Mouse (Mus musculus) gastrocnemius, adult 18-20 months (tissue): Measurements from ENCODE around the gene Icam2. TPM values are rescaled to one million over a fixed set of nuclear protein-coding genes. Genes with fewer than 3 reads are reported as not detected.
A peak's percentile ranks its signal among the peaks of the same experiment; 100 is the strongest.
"Not testable (repeated sequence)": the region's sequence is repeated elsewhere in the genome, so short reads cannot be mapped to it uniquely, and the experiment has no call there.

Experiments used
- DNase-seq: peaks from one replicate; pipeline ENCODE4 v3.0.0; 2021; ENCODE audit warnings: low spot score
- long read RNA-seq, 2 experiments: library from polyadenylated mRNA; stranded (forward); transcript quantifications; one replicate each; pipeline ENCODE4 v2.0.0; 2021
- total RNA-seq, 2 experiments: library from RNA; stranded (reverse); gene quantifications; 2 replicates each; pipeline ENCODE4 v1.2.3; 2021

The Icam2 gene
- 1 to 10 TPM; 3.3 to 7.8 TPM for total RNA-seq
- long read RNA-seq, experiment 1, partial matches to known transcripts = 0 of 2 reads
- long read RNA-seq, experiment 1, other reads (novel, unspliced or antisense) = 0 of 2 reads
- long read RNA-seq, experiment 2 = 0 reads

- no peak for DNase-seq
These were observed at the start of gene Icam2 for GRCm38 (mm10) chr11:106387791-106388216. Gene Icam2 (minus strand): TSS chr11:106388075.

- DNase-seq = no peak
These were observed 49.7 kb upstream of the Icam2 start for GRCm38 (mm10) chr11:106437543-106437942.

DNA sequence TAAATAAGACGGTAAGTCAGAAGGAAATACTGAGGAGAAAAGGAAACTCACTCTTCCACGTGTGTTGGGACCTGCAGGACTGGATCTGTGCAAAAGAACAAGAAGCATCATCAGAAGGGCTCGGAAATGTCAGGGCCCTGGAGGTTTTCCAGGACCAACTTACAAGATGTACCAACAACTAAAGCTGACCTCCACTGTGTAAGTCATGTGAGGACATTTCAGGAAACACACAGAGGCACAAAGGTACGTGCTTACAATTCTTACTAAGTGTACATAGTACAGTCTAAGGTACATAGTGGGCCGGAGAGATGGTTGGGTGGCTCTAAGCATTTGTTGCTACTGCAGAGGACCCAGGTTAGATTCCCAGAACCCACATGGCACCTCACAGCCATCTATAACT lies 49.2 kb upstream of the Icam2 start:
- peak; percentile 21 for DNase-seq

DNA sequence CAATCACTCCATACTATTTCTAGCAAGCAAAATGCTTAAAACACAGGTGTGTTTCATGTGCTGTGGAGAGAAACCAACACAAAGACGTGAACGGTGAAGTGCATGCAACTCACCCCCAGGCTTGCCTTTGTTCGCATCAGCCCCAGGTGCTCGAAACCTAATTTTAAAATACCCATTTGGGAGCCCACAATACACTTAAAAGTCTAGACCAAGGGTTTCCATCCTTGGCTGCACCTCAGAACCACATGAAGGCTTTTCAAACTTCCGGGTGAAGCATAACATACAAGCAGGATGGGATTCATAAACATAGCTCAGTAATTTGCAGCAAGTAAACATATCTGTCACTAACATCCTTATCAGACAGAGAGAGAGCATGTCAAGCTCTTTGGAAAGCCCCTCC lies 42.5 kb upstream of the Icam2 start:
- DNase-seq = no peak

DNA sequence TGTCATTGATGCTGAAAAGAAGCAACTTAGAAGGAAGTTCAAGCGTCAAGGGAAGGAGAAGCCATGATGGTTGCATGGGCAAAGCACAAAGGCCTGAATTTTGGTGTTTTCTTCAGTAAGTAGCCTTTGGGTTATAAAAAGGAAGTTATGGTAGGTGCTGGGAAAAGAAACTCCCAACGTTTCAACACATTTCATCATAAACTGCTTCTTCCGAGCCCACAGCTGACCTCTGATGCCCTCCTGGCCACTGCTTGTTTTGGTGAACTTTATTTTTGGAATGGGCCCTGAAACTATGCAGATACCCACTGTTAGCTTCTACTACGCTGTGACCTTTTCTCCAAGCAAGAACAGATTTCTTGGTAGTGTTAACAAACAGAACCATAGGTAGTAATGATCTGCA lies 41.8 kb upstream of the Icam2 start:
- DNase-seq = no peak

- no peak for DNase-seq
These were observed 40.7 kb upstream of the Icam2 start for GRCm38 (mm10) chr11:106428556-106428955.

DNA sequence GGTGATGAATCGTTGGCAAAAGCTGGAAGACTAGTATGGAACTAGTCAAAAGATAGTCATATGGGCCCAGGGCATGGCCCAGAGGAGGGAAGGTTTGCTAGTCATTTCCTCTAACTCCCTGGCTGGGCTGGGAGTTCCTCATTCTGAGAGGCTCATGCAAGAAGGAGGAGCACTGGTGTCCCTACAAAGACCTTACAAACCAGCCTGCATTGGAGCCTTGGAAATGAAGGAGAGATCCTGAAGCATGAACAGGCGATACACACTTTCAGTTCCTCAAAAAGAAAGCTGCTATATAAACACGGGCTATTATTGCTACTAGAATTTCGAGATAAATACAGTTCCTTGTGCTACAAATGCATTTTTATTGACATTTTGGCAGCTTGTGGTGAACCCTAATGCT lies 40.2 kb upstream of the Icam2 start:
- peak; percentile 13 for DNase-seq

DNA sequence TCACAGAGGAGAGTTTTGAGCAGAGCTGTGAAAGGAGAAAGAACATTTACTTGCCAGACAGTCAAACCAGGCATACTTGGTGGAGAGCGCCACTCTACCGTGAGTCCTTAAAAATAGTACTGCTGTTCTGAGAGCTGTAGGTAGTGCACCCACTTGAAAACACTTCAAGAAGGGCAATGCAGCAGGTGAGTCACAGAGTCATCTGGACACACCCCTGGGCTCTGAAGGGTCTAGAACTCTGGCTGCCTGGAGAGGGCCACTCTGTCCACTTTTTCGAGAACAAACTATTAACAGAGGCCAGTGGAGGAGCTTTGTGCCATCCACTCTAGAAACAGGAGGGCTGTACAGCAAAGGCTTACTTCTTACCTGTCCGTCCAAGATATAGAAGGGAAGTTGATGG lies 38.6 kb upstream of the Icam2 start:
- DNase-seq = no peak

DNA sequence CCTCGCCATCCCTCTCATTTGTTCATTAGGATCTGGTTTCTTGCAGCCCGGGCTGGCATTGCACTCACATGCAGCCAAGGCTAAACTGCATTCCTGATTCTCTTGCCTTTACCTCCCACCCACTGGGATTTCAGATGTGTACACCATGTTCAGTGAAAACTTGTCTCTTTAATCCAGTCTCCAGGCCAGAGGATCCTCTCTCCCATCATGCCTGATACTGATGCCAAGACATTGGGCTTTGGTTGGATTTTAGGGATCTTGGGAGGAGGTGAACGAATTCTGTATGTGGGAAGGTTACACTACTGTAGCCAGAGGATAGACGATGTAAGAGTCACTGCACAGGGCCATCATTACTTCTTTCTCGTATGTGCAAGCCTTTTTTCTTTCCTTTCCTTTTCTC lies 37.3 kb upstream of the Icam2 start:
- DNase-seq = no peak

DNA sequence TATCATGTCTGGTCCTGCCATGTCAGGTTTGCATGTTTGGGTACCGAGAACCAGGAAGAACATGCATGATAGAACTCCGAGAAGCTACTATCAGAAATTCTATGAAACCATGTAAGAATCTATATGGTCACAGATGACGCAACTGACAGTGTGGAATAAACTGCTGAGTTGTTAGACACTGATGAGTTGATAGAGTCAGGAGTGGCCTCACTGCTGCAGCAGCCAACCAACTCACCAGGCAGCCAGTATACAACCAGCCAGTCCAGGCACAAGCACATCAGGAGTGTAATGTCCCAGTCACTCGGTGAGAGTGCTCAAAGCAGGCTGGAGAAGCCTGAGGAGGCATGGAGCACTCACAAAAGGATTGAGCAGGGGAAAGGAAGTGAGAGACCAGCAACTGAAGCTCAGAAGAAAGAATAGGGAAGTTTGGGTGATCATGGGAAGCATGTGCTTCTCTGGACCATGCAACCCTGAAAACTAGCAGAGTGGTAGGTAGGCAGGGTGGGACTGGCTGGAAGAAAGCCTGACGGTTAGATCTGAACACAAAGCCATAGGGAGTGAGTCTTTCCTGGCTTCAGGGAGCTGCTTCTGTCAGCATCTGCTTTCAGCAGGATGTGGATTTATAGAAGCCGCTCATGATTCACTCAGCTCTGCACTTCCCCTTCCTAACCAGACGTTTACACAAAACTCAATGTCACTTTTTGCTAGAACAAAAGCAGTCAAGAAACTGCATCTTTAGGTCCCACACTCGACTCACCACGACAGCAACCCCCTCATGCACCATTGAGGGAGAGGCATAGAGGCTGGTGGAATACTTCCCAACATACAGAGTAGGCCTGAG lies 31.6 kb upstream of the Icam2 start:
- no peak for DNase-seq

GRCm38 (mm10) chr11:106418622-106419196 lies 30.8 kb upstream of the Icam2 start:
- DNase-seq = peak; percentile 82

- no peak for DNase-seq
These were observed 30.0 kb upstream of the Icam2 start for GRCm38 (mm10) chr11:106417860-106418259.

- DNase-seq = no peak
These were observed 28.5 kb upstream of the Icam2 start for GRCm38 (mm10) chr11:106416331-106416730.

DNA sequence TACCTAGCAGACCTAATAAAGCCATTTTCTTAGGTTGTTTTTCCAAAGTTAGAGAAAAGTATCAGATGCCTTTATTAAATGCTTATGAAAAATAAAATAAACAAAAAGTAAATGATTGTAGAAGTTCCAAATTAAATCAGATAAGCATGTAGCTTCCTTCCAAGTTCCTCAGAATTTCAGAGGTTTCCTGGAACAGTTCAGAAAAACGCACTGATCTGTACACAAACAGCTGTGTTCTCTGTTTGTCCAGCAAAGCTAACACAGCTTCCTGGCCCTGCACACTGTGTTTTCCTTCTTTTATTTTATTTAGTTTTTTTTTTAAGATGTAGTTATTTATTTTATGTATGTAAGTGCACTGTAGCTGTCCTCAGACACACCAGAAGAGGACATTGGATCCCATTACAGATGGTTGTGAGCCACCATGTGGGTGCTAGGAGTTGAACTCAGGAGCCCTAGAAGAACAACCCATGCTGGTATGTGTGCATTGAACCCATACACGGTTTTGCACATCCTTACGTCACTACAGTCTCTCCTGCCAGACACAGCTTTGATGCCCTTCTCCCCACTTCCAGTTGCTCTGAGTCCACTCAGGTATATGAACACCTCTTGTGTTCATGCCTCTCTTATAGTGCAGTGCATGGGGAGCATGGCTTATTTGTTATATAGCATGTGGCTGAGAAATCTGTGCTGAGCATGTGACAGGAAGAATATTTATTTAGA lies 24.9 kb upstream of the Icam2 start:
- DNase-seq = no peak

- no peak for DNase-seq
These were observed 23.3 kb upstream of the Icam2 start for GRCm38 (mm10) chr11:106411157-106411556.

DNA sequence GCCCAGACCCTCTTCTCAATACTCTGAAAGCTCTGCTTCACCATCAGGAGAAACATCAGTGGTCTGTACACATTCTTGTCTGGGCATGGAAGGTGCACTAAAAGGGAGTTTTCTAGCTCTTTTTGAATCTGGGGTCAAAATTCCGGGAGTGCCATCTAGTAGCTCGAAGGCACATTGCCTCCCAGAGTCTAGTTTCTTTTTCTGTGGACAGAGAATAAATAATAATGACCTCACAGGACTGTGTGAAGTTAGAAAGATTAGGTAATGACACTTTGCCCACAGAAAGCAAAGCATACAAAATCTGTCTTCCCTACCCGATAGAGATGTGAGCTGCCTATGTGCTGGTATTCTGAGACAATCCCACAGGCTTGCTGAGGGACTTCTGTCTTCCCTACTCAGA lies 22.6 kb upstream of the Icam2 start:
- DNase-seq = no peak

GRCm38 (mm10) chr11:106410011-106410410 lies 22.1 kb upstream of the Icam2 start:
- no peak for DNase-seq

DNA sequence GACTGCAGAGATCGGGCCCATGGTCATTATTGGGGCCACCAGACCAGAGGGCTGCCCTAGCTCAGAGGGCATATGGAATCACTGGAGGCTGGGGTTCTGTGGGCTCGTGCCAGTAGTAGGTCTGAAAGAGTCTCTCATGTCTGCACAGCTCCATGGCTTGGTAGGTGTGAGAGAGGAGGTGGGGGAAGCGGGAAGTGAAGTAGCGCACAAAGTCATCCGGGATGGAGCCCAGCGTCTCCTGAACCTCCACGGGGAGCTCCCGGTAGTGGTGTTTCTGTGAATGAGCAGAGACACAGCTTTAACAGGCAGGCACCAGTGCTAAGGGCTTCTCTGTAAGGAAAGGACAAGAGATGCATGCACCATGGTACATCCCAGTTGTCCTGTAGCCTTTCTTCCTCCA lies 10.6 kb upstream of the Icam2 start:
- DNase-seq = no peak

DNA sequence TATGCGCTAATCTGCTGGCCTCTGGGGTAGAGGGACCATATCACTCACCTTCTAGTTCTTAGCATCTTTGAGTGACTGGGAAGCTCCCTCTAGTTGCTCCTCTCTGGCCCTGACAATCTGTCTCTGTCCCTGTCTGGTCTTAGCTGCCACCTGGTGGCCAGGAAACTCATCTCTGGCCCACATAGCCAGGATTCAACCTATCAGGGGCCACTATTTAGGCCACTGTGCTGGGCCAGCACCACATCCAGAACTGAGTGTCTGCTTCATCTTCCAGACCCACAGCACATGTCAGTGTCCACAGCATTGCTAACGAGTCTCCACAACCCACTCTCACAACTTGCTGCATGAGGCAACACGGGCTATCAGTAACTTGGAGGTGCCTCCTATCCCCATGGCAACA lies 9.8 kb upstream of the Icam2 start:
- no peak for DNase-seq

DNA sequence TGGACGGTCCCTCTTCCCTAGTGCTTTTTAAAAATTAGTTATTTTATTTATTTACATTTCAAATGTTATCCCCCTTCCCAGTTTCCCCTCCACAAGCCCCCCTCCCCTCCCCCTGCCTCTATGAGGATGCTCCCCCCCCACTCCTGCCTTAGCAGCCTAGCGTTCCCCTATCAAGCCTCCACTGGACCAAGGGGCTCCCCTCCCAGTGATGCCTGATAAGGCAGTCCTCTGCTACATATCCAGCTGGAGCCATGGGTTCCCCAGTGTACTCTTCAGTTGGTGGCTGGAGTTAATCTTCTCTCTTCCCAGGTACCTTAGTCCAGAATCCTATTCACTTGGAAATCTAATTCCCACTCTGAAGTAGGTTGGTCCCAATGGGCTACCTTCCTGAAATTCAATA lies 6.2 kb upstream of the Icam2 start:
- not testable (repeated sequence) for DNase-seq

DNA sequence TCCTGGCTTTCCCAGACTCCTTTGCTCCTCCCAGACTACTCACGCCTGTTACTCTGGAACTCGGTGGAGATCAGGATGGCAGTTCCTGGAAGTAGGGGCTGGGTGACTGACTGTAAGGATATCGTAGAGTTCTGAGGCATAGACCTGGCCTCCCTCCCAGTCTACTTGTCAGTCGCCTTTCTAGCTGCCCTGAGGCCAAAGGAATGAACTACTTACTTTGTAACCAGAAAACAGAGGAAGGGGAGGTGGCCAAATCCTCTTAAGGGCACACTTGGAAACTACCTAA lies 5.4 kb upstream of the Icam2 start:
- DNase-seq = no peak

DNA sequence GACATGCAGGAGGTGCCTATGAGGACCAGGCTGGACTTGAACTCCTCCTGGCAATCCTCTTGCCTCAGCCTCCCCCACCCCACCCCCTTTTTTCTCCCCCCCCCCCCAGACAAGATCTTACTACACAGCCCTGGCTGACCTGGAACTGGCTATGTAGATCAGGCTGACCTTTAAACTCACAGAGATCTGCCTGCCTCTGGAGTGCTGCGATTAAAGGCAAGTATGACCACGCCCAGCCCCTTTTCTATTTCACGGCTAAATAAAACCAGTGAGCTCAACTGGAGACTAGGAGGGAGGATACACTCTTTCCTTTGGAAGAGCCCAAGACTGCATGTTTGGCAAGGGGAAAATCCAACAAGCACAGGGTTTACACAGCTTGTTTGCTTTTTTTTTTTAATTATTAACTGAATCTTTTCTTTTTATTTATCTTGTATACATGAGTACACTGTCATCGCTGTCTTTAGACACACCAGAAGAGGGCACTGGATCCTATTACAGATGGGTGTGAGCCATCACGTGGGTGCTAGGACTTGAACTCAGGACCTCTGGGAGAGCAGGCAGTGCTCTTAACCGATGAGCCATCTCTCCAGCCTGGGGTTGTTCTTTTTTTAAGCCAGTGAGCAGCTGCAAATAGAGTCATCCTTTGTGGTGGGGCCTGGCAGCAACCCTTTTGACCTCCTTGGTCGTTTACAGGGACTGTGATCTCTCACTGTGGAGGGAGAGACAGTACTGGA lies 4.9 kb upstream of the Icam2 start:
- no peak for DNase-seq
